Mouse (Mus musculus): ENCODE data around the gene Psors1c2. TPM values are rescaled to one million over a fixed set of nuclear protein-coding genes. Genes with fewer than 3 reads are reported as not detected.
"Not testable (repeated sequence)": the region's sequence is repeated elsewhere in the genome, so short reads cannot be mapped to it uniquely, and the experiment has no call there.

Gene Psors1c2
- polyA plus RNA-seq (2012; rRNA removed): 0.19 and 0.43 TPM in 2 replicates

- WGBS: 15% methylated on average over 7 of the region's 7 CpGs
- no peak for DNase-seq (ENCODE audit: low read depth, low spot score)
Measured at GRCm38 (mm10) chr17:35532901-35533300, at the start of gene Psors1c2. TSS of gene Psors1c2 (plus strand) at chr17:35533201.

DNA sequence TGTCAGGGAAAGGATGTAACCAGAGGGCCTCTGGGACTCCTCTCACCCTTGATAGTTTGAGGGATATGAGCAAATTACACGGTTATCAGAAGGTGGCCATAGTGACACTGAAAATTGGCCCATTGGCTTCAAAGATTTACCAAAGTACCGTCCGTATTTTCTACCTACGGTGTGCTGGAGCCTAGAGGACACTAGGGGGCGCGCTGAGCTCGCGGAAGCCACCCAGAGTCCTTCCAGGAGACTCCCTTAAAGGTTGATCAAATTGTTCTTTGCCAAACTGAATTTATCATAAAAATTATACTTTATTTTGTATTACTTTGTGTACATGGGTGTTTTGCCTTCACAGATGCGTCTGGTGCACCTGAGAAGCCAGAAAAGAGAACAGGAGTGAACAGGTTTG is 48.9 kb upstream of the Psors1c2 start:
- 1% methylated on average over 9 of the region's 9 CpGs for WGBS
- DNase-seq (ENCODE audit: low read depth, low spot score): peak; percentile 28

DNA sequence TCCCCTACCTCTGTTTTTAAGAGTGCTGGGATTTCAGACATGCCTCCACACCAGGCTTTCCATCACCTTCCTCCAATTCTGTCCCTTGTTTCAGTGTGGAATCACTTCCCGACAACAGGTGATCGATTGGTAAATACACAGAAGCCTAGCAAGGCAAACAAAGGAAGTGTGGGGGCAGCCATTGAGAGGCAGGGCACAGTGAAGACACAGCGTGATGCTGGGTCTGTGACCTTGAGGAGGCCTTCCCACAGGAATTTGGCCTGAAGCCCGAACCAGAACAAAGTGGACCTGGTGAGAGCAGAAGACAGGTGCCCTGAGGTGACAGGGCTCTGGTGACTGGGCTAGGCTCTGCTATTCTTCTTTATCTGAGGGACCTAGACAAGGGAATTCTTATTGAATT is 47.3 kb upstream of the Psors1c2 start:
- WGBS: 23% methylated on average over 4 of the region's 4 CpGs
- DNase-seq (ENCODE audit: low read depth, low spot score): no peak

DNA sequence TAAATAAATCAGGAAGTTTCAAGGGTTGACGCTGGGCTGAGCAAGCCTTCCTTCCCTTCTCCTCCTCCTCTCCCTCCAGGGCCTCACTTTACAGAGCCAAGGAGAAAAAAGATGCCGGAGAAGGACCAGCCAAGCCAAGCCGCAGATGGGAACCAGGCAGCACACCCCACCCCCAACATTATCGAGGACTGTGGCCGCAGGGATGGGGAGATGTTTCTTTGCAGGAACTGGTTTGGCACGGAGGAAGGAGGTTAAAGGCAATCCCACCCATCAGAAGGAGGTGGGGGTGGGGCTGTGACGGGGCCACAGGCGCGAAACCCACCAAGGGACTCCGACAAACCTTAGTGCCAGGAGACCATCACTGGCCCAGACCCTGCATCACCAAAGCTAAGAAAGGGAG is 46.3 kb upstream of the Psors1c2 start:
- WGBS: 64% methylated on average over 10 of the region's 10 CpGs
- DNase-seq (ENCODE audit: low read depth, low spot score): no peak

DNA sequence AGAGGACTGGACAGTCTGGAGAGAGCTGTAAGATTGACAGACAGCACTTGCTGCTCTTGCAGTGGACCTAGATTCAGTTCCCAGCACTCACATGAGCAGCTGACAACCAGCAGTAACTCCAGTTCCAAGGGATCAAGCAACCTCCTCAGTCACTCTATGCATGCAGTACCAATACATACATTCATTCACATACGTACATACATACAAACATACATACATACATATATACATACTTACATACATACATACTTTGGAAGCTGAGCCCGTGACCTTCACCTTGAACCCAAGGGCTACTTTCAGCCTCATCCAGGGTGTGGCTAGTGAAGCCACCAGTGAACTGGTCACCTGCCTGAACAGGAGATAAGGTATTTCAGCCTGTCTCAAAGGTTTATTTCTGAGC is 45.0 kb upstream of the Psors1c2 start:
- no peak for DNase-seq (ENCODE audit: low read depth, low spot score)
- WGBS: 93% methylated on average over 2 of the region's 2 CpGs

- 77% methylated on average over 5 of the region's 5 CpGs for WGBS
- no peak for DNase-seq (ENCODE audit: low read depth, low spot score)
Measured at GRCm38 (mm10) chr17:35490320-35490719, 42.7 kb upstream of the Psors1c2 start.

- no peak for DNase-seq (ENCODE audit: low read depth, low spot score)
- 97% methylated on average over 7 of the region's 7 CpGs for WGBS
Measured at GRCm38 (mm10) chr17:35497124-35497523, 35.9 kb upstream of the Psors1c2 start.

GRCm38 (mm10) chr17:35502226-35502625 is 30.8 kb upstream of the Psors1c2 start:
- 45% methylated on average over 6 of the region's 6 CpGs for WGBS

DNA sequence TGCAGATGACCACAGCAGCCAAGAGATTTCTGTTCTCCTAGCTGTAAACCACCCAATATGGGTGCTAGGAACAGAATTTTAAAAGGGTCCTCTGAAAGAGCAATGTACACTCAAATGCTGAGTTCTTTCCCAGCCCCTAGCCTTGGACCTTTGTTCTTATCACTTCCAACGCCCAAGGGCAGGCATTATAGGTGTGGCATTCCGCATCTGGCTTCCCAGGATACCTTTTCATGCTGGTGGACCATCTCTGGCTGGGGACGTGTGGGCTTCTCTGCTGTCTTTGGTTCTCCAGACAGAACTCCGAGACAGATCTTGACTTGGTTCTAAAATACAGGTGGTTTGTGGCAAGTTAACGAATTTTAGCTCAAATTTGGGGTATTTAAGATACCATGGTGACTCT is 30.2 kb upstream of the Psors1c2 start:
- no peak for DNase-seq (ENCODE audit: low read depth, low spot score)
- 49% methylated on average over 5 of the region's 5 CpGs for WGBS

More at GRCm38 (mm10) chr17:35502226-35502625, 30.8 kb upstream of the Psors1c2 start:
- DNase-seq (ENCODE audit: low read depth, low spot score): no peak

DNA sequence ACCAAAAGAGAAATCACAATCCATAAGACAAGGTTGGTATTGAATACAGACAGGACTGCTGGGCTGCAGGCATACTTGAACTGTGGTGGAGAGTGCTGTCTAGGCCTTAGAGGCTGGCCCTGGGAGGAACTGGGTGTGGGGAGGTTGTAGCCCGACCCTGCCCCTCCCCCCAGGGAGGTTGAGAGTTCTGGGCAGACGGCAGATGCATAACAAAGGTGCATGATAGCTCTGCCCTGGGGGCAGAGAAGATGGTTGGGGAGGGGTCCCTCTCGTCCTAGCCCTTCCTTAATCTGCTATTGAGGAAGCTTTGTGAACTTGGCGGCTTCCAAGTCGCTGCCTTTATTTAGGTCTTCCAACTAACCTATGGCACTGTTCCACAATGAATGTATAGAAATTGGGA is 29.2 kb upstream of the Psors1c2 start:
- WGBS: 56% methylated on average over 5 of the region's 5 CpGs
- no peak for DNase-seq (ENCODE audit: low read depth, low spot score)

- 67% methylated on average over 8 of the region's 8 CpGs for WGBS
- no peak for DNase-seq (ENCODE audit: low read depth, low spot score)
Measured at GRCm38 (mm10) chr17:35504628-35505481, 28.1 kb upstream of the Psors1c2 start.

GRCm38 (mm10) chr17:35505776-35506175 is 27.2 kb upstream of the Psors1c2 start, which contains the start of gene Pou5f1:
TSS of gene Pou5f1 (plus strand) at chr17:35506018.
- no peak for DNase-seq (ENCODE audit: low read depth, low spot score)
- WGBS: 78% methylated on average over 13 of the region's 13 CpGs

- no peak for DNase-seq (ENCODE audit: low read depth, low spot score)
- WGBS: 37% methylated on average over 10 of the region's 10 CpGs
Measured at GRCm38 (mm10) chr17:35506881-35507280, 26.1 kb upstream of the Psors1c2 start.

GRCm38 (mm10) chr17:35507556-35508260 is 25.3 kb upstream of the Psors1c2 start:
- 51% methylated on average over 13 of the region's 13 CpGs for WGBS
- no peak for DNase-seq (ENCODE audit: low read depth, low spot score)

DNA sequence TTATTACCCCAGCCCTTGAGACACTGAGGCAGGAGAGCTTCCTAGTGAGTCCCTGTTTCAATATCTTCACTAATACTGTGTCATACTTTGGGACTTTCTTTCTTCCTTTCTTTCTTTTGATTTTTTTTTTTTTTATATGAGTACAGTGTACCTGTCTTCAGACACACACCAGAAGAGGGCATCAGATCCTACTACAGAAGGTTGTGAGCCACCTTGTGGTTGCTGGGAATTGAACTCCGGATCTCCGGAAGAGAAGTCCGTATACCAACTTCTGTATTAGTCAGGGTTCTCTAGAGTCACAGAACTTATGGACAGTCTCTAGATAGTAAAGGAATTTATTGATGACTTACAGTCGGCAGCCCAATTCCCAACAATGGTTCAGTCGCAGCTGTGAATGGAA is 24.7 kb upstream of the Psors1c2 start:
- WGBS: 68% methylated on average over 5 of the region's 5 CpGs
- not testable (repeated sequence) for DNase-seq (ENCODE audit: low read depth, low spot score)

DNA sequence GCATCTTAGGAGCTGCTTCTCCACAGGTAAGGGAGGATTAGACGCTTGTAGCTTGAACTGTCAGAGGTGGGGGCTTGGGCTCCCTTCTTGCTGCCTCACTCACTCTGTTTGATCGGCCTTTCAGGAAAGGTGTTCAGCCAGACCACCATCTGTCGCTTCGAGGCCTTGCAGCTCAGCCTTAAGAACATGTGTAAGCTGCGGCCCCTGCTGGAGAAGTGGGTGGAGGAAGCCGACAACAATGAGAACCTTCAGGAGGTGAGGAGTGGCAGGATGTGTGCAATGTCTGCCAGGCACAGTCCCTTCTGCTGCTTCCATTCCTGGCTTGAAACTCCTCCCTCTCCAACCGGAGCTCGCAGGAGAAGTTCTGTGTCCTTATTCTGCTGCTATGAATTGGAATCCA is 23.7 kb upstream of the Psors1c2 start:
- DNase-seq (ENCODE audit: low read depth, low spot score): no peak
- WGBS: 10% methylated on average over 8 of the region's 8 CpGs

- WGBS: 93% methylated on average over 7 of the region's 7 CpGs
- DNase-seq (ENCODE audit: low read depth, low spot score): no peak
Measured at GRCm38 (mm10) chr17:35512916-35513626, 19.9 kb upstream of the Psors1c2 start.

DNA sequence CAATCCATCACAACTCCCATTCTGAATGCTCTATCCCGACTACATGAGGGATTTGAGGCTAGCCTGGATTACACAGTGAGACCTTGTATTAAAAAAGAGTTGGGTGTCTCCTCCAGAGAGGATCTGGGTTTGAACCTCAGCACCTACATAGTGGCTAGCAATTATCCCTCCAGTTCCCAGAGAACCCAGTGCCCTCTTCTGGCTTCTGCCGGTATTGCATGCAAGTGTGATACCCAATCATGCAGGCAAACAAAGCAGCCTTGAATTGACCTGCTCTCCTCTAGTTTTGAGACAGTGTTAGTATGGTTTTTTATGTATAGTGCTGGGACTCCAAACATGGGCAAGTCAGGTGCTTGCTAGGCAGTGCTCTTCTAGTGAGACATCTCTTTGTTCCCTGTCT is 19.1 kb upstream of the Psors1c2 start:
- WGBS: 14% methylated on average over 2 of the region's 2 CpGs
- DNase-seq (ENCODE audit: low read depth, low spot score): no peak

- WGBS: 61% methylated on average over 6 of the region's 6 CpGs
Measured at GRCm38 (mm10) chr17:35514756-35515155, 18.2 kb upstream of the Psors1c2 start.

More at GRCm38 (mm10) chr17:35514756-35515155, 18.2 kb upstream of the Psors1c2 start:
- DNase-seq (ENCODE audit: low read depth, low spot score): no peak

Data from large intestine, adult 2 months (tissue).